Mouse (Mus musculus): Measurements from ENCODE around the gene Tssc4. TPM values are rescaled to one million over a fixed set of nuclear protein-coding genes. Genes with fewer than 3 reads are reported as not detected.
A peak's percentile ranks its signal among the peaks of the same experiment; 100 is the strongest.

Gene Tssc4
- polyA plus RNA-seq, 1 experiment from 2014 or later, result 71.8 TPM

- ATAC-seq (ENCODE audit: low read depth), result no peak
- WGBS, result 77% methylated on average over 3 of the region's 3 CpGs
- peak overlapping the region; percentile 34; the same call in 1 of the 2 replicates for H3K27ac ChIP-seq (ENCODE audit: low read depth, low read length)
Observed at GRCm38 (mm10) chr7:143042089-143042488, 27.0 kb upstream of the Tssc4 start.

DNA sequence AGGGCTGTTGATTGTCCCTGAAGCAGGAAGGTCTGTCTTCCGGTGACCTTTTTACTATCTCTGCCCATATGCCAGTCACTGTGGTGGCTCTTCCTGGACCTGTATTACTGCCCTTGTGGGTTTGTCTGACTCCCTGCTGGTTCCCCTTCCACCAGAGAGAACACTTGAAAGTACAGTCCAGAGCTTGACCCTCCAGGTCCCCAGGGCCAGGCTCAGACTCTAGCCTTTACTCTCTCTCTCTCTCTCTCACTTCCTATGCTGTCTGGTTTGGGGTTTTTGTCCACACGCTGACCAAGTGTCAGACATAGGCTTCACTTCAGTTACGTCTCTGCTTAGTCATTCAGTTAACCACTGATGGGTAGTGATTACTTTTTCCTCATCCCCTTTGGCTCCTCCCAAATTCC, 26.1 kb upstream of the Tssc4 start:
- 82% methylated on average over 3 of the region's 3 CpGs for WGBS
- 0 out of 2 replicates have a peak, but pooled peaks cover 4% of the 10 kb centered on the region for H3K36me3 ChIP-seq (ENCODE audit: control insufficient read depth, insufficient read depth, low read length)
- H3K27me3 ChIP-seq (ENCODE audit: control insufficient read depth, insufficient read depth, low read length), result no peaks in the 10 kb centered on the region
- no peaks in the 10 kb centered on the region for H3K4me1 ChIP-seq (ENCODE audit: control insufficient read depth, insufficient read depth, low read length)
- H3K4me2 ChIP-seq (ENCODE audit: low read depth, low read length), result no peak overlapping the region
- H3K9me3 ChIP-seq (ENCODE audit: control insufficient read depth, low read length), result no peaks in the 10 kb centered on the region
- no peak overlapping the region for H3K4me3 ChIP-seq (ENCODE audit: low read depth, low read length)
- H3K27ac ChIP-seq (ENCODE audit: low read depth, low read length), result no peak overlapping the region
- no peak for ATAC-seq (ENCODE audit: low read depth)
- H3K9ac ChIP-seq (replicated peaks; ENCODE audit: low read depth, low read length), result no peak overlapping the region

More at GRCm38 (mm10) chr7:143042089-143042488, 27.0 kb upstream of the Tssc4 start:
- Histone ChIP-seq H3K4me1 (ENCODE audit: control insufficient read depth, insufficient read depth, low read length) (no peaks in the 10 kb centered on the region), H3K36me3 (ENCODE audit: control insufficient read depth, insufficient read depth, low read length) (0 out of 2 replicates have a peak, but pooled peaks cover 4% of the 10 kb centered on the region), H3K4me3 (ENCODE audit: low read depth, low read length) (no peak overlapping the region), H3K9ac (replicated peaks; ENCODE audit: low read depth, low read length) (no peak overlapping the region), H3K4me2 (ENCODE audit: low read depth, low read length) (no peak overlapping the region), H3K27me3 (ENCODE audit: control insufficient read depth, insufficient read depth, low read length) (no peaks in the 10 kb centered on the region), H3K9me3 (ENCODE audit: control insufficient read depth, low read length) (no peaks in the 10 kb centered on the region)

GRCm38 (mm10) chr7:143044049-143044825, 24.8 kb upstream of the Tssc4 start:
- ATAC-seq (ENCODE audit: low read depth), result no peak
- 0 out of 2 replicates have a peak, but pooled peaks cover 4% of the 10 kb centered on the region for H3K36me3 ChIP-seq (ENCODE audit: control insufficient read depth, insufficient read depth, low read length)
- no peaks in the 10 kb centered on the region for H3K9me3 ChIP-seq (ENCODE audit: control insufficient read depth, low read length)
- no peak overlapping the region for H3K9ac ChIP-seq (replicated peaks; ENCODE audit: low read depth, low read length)
- H3K27ac ChIP-seq (ENCODE audit: low read depth, low read length), result no peak overlapping the region
- no peak overlapping the region for H3K4me2 ChIP-seq (ENCODE audit: low read depth, low read length)
- H3K4me3 ChIP-seq (ENCODE audit: low read depth, low read length), result no peak overlapping the region
- H3K4me1 ChIP-seq (ENCODE audit: control insufficient read depth, insufficient read depth, low read length), result no peaks in the 10 kb centered on the region
- 97% methylated on average over 2 of the region's 2 CpGs for WGBS
- H3K27me3 ChIP-seq (ENCODE audit: control insufficient read depth, insufficient read depth, low read length), result no peaks in the 10 kb centered on the region

DNA sequence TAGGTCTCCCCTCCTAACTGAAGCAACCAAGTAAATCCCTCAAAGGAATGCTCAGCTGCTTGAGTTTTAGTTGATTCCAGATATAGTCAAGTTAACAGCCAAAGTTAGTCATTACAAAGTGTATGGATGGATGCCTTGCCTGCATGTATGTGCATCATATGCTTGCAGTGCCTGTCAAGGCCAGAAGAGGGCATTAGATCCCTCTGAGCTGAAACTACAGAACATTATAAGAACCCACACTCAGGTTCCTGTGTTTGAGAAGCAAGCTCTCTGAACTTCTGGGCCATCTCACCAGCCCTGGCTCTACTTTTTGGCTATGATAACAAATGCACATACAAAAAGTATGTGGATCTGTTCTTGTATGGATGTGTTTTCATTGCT, 24.2 kb upstream of the Tssc4 start:
- no peak for ATAC-seq (ENCODE audit: low read depth)
- Histone ChIP-seq H3K27ac (ENCODE audit: low read depth, low read length) (no peak overlapping the region), H3K4me3 (ENCODE audit: low read depth, low read length) (no peak overlapping the region), H3K4me2 (ENCODE audit: low read depth, low read length) (no peak overlapping the region), H3K27me3 (ENCODE audit: control insufficient read depth, insufficient read depth, low read length) (no peaks in the 10 kb centered on the region), H3K9ac (replicated peaks; ENCODE audit: low read depth, low read length) (no peak overlapping the region), H3K36me3 (ENCODE audit: control insufficient read depth, insufficient read depth, low read length) (0 out of 2 replicates have a peak, but pooled peaks cover 4% of the 10 kb centered on the region), H3K9me3 (ENCODE audit: control insufficient read depth, low read length) (no peaks in the 10 kb centered on the region), H3K4me1 (ENCODE audit: control insufficient read depth, insufficient read depth, low read length) (no peaks in the 10 kb centered on the region)

- Histone ChIP-seq H3K4me2 (ENCODE audit: low read depth, low read length) (no peak overlapping the region), H3K27ac (ENCODE audit: low read depth, low read length) (no peak overlapping the region), H3K27me3 (ENCODE audit: control insufficient read depth, insufficient read depth, low read length) (no peaks in the 10 kb centered on the region), H3K4me3 (ENCODE audit: low read depth, low read length) (no peak overlapping the region), H3K4me1 (ENCODE audit: control insufficient read depth, insufficient read depth, low read length) (no peaks in the 10 kb centered on the region), H3K36me3 (ENCODE audit: control insufficient read depth, insufficient read depth, low read length) (no peaks in the 10 kb centered on the region), H3K9ac (replicated peaks; ENCODE audit: low read depth, low read length) (no peak overlapping the region), H3K9me3 (ENCODE audit: control insufficient read depth, low read length) (no peaks in the 10 kb centered on the region)
- no peak for ATAC-seq (ENCODE audit: low read depth)
- WGBS, result 83% methylated on average over 7 of the region's 7 CpGs
Observed at GRCm38 (mm10) chr7:143046358-143046757, 22.7 kb upstream of the Tssc4 start.

DNA sequence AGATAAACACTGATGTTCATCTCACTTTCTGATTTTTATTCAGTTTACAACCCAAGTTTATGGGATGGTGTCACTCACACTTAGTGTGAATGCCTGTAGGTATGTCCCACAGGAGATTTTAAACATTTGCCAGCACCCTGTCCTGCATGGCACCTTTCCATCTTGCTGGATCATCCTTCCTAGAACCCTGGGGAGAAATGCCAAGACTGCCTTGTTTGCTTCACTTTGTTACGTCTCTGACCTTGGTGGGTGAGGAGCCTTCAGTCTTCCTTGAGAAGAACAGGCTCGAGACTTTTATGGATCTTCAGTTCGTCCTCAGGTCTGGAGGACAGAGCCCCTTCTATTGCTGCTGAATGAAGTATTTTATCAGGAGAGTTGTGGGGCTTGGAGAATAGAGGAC, 19.7 kb upstream of the Tssc4 start:
- Histone ChIP-seq H3K27me3 (ENCODE audit: control insufficient read depth, insufficient read depth, low read length) (no peaks in the 10 kb centered on the region), H3K4me3 (ENCODE audit: low read depth, low read length) (no peak overlapping the region), H3K9ac (replicated peaks; ENCODE audit: low read depth, low read length) (no peak overlapping the region), H3K4me1 (ENCODE audit: control insufficient read depth, insufficient read depth, low read length) (peaks cover 6% of the 10 kb centered on the region), H3K36me3 (ENCODE audit: control insufficient read depth, insufficient read depth, low read length) (no peaks in the 10 kb centered on the region), H3K9me3 (ENCODE audit: control insufficient read depth, low read length) (no peaks in the 10 kb centered on the region), H3K4me2 (ENCODE audit: low read depth, low read length) (no peak overlapping the region), H3K27ac (ENCODE audit: low read depth, low read length) (no peak overlapping the region)
- WGBS, result 81% methylated on average over 3 of the region's 3 CpGs
- no peak for ATAC-seq (ENCODE audit: low read depth)

DNA sequence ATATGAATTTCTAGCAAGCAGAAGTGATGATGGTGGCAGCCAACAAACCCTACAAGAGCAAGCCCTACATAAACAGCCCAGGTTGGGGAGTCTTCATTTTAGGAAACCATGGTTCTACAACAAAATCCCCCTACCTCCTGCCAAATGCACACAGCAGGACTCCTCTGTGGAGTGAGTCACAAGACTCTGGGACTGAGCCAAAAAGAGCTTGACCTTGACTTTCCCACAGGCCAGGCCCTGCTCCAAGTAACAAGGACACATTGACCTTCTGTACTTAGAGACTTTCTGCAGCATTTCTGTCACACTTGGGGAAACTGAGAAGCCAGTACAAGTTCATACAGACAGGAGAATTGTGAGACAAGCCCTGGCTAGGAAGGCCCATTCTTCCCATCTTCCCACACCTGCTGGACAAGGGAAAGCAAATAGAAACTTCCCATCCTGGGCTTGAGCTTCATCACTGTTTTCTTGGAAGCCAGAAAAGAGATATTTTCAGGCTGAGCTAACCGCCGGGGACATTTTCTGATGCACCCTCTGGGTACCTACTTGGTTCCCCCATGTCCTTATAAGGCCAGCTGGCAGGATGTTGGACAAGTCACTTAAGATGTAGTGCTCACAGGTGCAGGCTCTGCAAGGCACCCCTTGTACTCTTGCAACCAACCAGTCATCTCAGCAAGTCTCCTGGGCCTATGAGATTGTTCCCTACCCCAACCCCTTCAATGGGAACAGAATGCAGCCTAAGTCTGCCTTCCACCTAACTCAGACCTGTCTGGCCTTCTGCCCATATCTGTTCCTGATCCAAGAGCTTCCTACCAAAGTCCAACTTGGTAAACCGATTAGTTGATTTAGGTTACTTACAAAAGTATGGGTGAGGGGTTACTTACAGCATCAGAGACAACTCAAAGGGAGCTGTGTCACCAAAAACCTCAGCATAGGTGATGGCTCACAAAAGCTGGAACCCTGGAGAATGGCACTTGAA, 18.9 kb upstream of the Tssc4 start:
- Histone ChIP-seq H3K4me3 (ENCODE audit: low read depth, low read length) (no peak overlapping the region), H3K9me3 (ENCODE audit: control insufficient read depth, low read length) (no peaks in the 10 kb centered on the region), H3K36me3 (ENCODE audit: control insufficient read depth, insufficient read depth, low read length) (no peaks in the 10 kb centered on the region), H3K27ac (ENCODE audit: low read depth, low read length) (no peak overlapping the region), H3K4me2 (ENCODE audit: low read depth, low read length) (no peak overlapping the region), H3K27me3 (ENCODE audit: control insufficient read depth, insufficient read depth, low read length) (no peaks in the 10 kb centered on the region), H3K4me1 (ENCODE audit: control insufficient read depth, insufficient read depth, low read length) (peaks cover 14% of the 10 kb centered on the region), H3K9ac (replicated peaks; ENCODE audit: low read depth, low read length) (no peak overlapping the region)
- no peak for ATAC-seq (ENCODE audit: low read depth)
- WGBS, result 91% methylated on average over 3 of the region's 3 CpGs

DNA sequence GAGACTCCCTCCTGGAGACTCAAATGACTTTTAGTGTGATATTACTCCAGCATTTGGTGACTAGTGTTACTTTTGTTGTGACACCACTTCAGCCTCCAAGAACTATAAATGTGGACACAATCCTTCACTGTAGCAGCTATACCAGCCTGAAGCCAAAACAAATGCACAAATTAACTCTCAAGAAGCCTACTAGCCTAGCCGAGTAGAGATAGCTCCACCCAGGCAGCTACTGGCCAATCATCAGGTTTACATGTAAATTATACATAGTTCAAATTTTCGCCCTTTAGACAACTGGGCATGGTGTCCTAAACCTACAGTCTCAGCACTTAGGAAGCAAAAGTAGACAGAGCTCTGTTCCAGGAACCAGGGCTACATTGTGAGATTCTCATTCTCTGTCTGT, 17.7 kb upstream of the Tssc4 start:
- H3K4me3 ChIP-seq (ENCODE audit: low read depth, low read length), result no peak overlapping the region

GRCm38 (mm10) chr7:143052626-143053007, 16.4 kb upstream of the Tssc4 start, which contains the start of gene Cd81:
Cd81 (plus strand) TSS chr7:143052739.
- H3K4me3 ChIP-seq (ENCODE audit: low read depth, low read length), result peak within 1 kb of the TSS; percentile 64
- no peaks in the 10 kb centered on the region for H3K27me3 ChIP-seq (ENCODE audit: control insufficient read depth, insufficient read depth, low read length)
- under 1% methylated on average over 37 of the region's 37 CpGs for WGBS
- peak within 1 kb of the TSS; percentile 86 for H3K4me2 ChIP-seq (ENCODE audit: low read depth, low read length)
- peaks cover 25% of the 10 kb centered on the region for H3K4me1 ChIP-seq (ENCODE audit: control insufficient read depth, insufficient read depth, low read length)
- peak; percentile 75 for ATAC-seq (ENCODE audit: low read depth)
- peak within 1 kb of the TSS; percentile 60 for H3K27ac ChIP-seq (ENCODE audit: low read depth, low read length)
- peak within 1 kb of the TSS; percentile 78 for H3K9ac ChIP-seq (replicated peaks; ENCODE audit: low read depth, low read length)
- no peaks in the 10 kb centered on the region for H3K36me3 ChIP-seq (ENCODE audit: control insufficient read depth, insufficient read depth, low read length)
- H3K9me3 ChIP-seq (ENCODE audit: control insufficient read depth, low read length), result no peaks in the 10 kb centered on the region

More for the DNA sequence above, 17.7 kb upstream of the Tssc4 start:
- WGBS, result 65% methylated on average over 2 of the region's 2 CpGs
- H3K9ac ChIP-seq (replicated peaks; ENCODE audit: low read depth, low read length), result no peak overlapping the region
- no peak overlapping the region for H3K4me2 ChIP-seq (ENCODE audit: low read depth, low read length)
- no peaks in the 10 kb centered on the region for H3K36me3 ChIP-seq (ENCODE audit: control insufficient read depth, insufficient read depth, low read length)
- no peaks in the 10 kb centered on the region for H3K27me3 ChIP-seq (ENCODE audit: control insufficient read depth, insufficient read depth, low read length)
- no peak overlapping the region for H3K27ac ChIP-seq (ENCODE audit: low read depth, low read length)
- ATAC-seq (ENCODE audit: low read depth), result no peak
- H3K9me3 ChIP-seq (ENCODE audit: control insufficient read depth, low read length), result no peaks in the 10 kb centered on the region
- H3K4me1 ChIP-seq (ENCODE audit: control insufficient read depth, insufficient read depth, low read length), result peaks cover 25% of the 10 kb centered on the region
